Mouse (Mus musculus) CD4-positive, CD25-positive, alpha-beta regulatory T cell, adult 2 months (primary cell): ENCODE measurements around the gene Ttc33.
A peak's percentile ranks its signal among the peaks of the same experiment; 100 is the strongest.

Experiments
- DNase-seq: peaks from one replicate; pipeline ENCODE4 v3.0.0-alpha.2; 2012; ENCODE audit warnings: low read depth, low spot score

The Ttc33 gene

GRCm38 (mm10) chr15:5241304-5242201, 56.2 kb downstream of the Ttc33 start:
- DNase-seq, result peak; percentile 81

GRCm38 (mm10) chr15:5242241-5243035, 57.1 kb downstream of the Ttc33 start:
- DNase-seq, result peak; percentile 65

- DNase-seq, result peak; percentile 77
These were observed 58.0 kb downstream of the Ttc33 start for GRCm38 (mm10) chr15:5243036-5243958.

GRCm38 (mm10) chr15:5243959-5244905, 58.9 kb downstream of the Ttc33 start, which contains the start of gene Ptger4:
TSS of gene Ptger4 (minus strand) at chr15:5244187.
- peak; percentile 97 for DNase-seq

GRCm38 (mm10) chr15:5250182-5250581, 64.9 kb downstream of the Ttc33 start:
- DNase-seq, result peak; percentile 61

- DNase-seq, result no peak
These were observed 74.9 kb downstream of the Ttc33 start for GRCm38 (mm10) chr15:5260183-5260582.

- no peak for DNase-seq
These were observed 75.7 kb downstream of the Ttc33 start for GRCm38 (mm10) chr15:5261004-5261403.

- no peak for DNase-seq
These were observed 76.9 kb downstream of the Ttc33 start for GRCm38 (mm10) chr15:5262095-5262667.

GRCm38 (mm10) chr15:5262874-5263504, 77.7 kb downstream of the Ttc33 start:
- no peak for DNase-seq

GRCm38 (mm10) chr15:5266095-5266494, 80.8 kb downstream of the Ttc33 start:
- DNase-seq, result no peak
